Mouse (Mus musculus): Measurements from ENCODE around the gene Pibf1.

- TF ChIP-seq CTCF (IDR thresholded peaks at IDR 0.05; ENCODE audit: extremely low read depth, insufficient read depth, low read length), result no peak
- TF ChIP-seq POLR2A (IDR thresholded peaks at IDR 0.05; ENCODE audit: extremely low read depth, insufficient read depth, low read length), result no peak
Observed at GRCm38 (mm10) chr14:99278763-99279486, 179.7 kb downstream of the Pibf1 start.

Data from cortical plate, adult 2 months (tissue).